Mouse (Mus musculus): ENCODE results near the gene Spata18.

The Spata18 gene

DNA sequence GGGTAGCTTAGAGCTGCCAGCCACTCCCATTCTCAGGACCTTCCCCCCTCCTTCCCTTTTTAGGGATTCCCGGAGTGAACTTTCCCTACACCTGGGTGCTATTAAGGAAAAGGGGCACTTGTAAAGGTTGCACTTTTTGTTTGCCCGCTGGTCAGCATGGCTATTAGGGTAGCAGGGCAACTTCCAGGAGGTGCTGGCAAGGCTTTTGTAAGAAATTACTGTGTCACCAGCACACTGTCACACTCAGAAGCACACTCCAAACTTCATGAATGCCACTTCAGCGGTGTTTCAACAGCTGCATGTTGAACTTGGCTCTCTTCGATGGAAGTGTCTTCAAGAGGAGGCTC lies 649 bp downstream of the Spata18 start:
- DNase-seq (ENCODE audit: low read depth in 1 of 2, low spot score in 2 of 2) = no peak

DNA sequence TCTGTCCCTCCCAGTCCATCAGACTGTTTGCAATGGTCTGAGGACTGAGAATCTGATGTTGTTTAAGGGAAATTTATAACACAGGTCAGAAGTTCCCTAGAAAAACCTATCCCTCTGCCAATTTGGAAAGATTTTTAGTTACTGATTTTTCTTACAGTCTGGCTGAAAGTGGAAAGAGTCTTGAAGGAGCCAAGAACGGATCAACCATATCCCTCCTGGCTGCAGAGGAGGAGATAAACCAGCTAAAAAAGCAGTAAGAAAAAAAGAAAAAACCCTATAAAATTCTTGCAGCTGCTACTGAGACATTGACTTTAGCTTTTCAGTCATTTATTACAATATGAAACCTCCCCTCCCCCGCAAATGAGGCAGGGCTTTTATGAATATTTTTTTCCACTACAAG lies 15.5 kb downstream of the Spata18 start:
- DNase-seq (ENCODE audit: low read depth in 1 of 2, low spot score in 2 of 2) = no peak

DNA sequence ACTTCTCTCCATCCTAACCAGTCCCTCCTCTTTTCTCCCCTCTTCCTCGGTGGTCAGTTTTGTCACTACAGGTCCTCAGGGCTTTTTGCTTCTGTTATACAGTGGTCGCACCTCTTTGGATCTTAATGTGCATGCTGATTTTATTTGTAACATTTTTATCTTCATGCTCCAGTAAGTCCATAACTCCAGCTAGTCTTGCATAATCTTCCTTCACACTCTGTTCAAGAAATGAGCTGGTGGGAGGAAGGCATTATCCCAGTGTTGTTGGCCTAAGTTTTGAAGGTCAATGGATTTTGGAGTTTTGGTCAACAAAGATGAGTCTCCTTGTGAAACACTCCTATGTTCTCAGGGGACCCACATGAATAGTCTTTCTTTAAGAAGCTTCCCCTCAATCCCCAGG lies 16.7 kb downstream of the Spata18 start:
- no peak for DNase-seq (ENCODE audit: low read depth in 1 of 2, low spot score in 2 of 2)

DNA sequence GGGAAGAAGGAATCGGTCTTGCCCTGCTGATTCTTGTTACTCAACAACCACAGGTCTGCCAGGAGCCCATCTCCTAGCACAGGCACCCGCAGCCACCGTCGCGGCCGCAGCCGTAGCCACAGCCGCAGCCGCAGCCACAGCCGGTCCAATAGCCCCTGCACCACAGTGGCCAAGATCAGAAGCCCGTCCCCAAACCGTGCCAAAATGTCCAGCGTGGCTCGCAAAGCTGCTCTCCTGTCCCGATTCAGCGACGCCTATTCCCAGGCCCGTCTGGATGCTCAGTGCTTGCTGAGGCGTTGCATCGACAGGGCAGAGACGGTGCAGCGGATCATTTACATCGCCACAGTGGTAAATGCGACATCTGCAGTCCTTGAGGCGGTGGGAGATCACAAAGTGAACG lies 18.2 kb downstream of the Spata18 start:
- DNase-seq (ENCODE audit: low read depth in 1 of 2, low spot score in 2 of 2) = no peak

DNA sequence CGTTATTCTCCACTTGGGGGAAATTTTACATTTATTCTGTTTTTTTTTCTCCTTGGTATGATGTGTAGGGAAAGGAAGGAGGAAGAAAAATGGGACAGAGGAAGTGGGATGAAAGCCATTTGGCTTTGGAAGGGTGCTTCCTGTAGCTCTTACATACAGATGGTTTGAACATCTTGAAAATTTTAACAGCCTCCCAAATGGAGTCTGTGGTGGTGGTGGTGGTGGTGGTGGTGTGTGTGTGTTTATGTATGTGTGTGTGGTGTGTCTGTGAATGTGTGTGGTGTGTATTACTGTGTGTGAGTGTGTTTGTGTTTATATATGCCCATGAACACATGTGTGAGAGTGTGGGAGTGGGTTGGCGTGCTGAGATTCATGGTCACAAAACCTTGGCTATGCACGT lies 24.4 kb downstream of the Spata18 start:
- DNase-seq (ENCODE audit: low read depth in 1 of 2, low spot score in 2 of 2) = no peak

DNA sequence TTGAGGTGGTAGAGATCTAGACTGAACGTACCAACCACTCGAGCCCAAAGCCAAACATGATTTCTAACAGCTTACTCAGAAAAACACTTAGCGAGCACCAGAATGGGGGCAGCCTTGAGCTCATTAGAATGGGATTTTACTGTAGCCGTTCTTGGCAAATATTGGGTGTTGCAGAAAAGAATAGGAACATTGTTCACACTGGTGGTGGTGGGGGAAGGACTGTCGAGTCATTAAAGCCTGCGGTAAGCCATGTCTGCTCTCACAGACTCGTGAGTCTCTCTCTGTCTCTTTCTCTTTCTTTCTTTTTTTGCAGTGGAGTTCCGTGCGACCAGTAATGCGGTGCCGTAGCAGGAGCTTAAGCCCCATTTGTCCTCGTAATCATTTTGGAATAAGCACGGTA lies 25.4 kb downstream of the Spata18 start:
- DNase-seq (ENCODE audit: low read depth in 1 of 2, low spot score in 2 of 2) = no peak

DNA sequence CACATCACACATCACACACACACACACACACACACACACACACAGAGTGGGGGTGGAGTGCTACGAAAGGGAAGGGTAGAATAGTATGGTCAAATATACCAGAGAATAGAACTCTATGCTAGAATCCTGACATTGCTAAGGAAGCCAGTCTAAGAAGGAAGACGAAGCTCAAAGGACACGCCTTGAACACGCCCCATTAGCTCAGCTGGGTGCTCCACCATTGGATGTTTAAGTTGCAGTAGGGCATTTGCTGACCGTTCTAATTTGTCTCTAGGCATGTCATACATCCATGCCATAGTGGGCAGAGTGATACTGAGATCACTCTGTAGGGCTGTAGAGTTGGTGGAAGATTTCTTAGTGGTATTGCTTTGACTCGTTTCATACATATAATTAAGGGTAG lies 32.0 kb downstream of the Spata18 start:
- DNase-seq (ENCODE audit: low read depth in 1 of 2, low spot score in 2 of 2) = no peak

DNA sequence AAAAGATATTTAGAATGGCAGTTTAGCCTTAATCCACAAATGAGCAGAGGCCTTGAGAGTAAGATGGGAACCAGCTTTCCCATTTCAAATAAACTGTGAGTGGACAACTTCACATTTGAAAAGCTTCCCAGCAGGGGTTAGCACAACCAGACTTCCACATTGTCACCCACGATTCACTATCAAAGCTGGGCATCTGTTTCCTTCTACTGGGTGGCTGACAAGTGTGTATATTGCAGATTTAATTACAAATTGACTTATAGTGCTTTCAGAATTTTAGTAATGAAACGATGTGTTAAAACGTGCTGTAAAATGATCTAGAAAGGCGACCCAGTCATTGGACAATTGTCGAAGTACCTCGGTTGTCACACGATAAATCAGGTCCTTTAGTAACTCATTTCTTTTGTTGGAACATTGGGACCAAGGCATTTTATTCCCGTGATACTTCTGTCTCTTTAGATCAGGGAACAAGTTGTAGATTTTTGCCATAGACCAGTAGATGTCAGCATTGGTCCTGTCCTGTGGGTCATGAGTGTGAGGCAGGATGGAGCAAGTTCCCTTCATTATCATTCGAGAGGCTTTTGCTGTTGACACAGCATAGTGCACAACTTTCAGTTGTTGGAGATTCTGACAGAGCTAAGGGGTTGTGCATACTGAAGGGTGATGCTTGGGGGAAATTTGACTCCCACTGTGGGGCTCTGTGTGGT lies 32.7 kb downstream of the Spata18 start:
- DNase-seq (ENCODE audit: low read depth in 1 of 2, low spot score in 2 of 2) = no peak

DNA sequence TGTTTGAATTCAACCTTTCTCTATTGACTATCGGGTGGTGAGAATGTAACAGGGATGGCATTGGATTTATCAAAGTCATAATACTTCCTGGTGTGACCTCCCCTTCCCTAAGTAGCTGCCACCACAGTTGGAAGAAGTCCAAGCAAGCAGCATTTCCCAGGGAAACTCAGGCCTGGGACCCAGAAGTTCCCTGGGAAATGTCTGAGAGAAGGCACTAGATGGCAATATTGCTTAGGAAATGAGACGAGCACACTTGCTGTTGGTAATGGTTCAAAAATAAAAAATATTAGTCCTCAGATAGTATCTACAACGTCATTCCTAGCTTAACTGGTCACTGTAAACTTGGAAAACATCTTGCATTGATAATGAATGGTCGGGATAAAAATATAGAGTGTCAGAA lies 35.0 kb downstream of the Spata18 start:
- DNase-seq (ENCODE audit: low read depth in 1 of 2, low spot score in 2 of 2) = no peak

DNA sequence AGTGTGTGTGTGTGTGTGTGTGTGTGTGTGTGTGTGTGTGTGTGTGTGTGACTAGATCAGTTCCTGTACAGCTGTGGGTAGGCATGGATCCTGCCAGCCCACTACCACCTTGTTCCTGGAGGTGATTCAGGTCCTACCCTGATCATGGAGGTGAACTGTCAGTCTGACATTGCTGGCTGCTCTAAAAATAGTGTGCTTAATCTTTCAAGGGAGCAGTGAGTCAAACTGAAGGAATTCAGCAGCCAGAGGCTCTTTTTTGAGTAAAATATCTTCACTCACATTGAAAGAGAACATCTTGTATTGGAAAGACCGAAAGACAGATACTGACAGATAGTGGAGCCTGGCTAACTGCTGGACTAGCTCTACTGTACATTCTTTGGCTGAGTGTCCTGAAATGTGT lies 37.4 kb downstream of the Spata18 start:
- DNase-seq (ENCODE audit: low read depth in 1 of 2, low spot score in 2 of 2) = no peak

DNA sequence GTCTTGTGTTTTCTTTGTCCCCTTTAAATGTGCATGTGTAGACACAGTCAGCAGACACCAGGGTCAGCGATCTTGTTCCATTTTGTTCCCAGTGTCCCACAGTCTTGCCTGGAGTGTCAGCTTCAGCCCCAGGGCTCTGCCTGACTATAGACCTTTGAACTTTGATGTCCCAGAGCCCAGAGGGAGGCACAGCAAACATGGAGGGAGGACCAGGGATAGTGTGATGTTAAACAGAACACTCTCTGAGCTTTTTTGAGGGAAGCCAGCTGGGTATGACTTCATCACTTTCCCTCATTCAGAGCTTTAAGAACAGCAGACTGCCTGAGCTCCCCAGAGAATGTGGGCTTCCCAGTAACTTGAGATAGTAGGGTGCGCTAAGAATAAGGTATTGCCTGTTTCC lies 39.0 kb downstream of the Spata18 start:
- DNase-seq (ENCODE audit: low read depth in 1 of 2, low spot score in 2 of 2) = no peak

DNA sequence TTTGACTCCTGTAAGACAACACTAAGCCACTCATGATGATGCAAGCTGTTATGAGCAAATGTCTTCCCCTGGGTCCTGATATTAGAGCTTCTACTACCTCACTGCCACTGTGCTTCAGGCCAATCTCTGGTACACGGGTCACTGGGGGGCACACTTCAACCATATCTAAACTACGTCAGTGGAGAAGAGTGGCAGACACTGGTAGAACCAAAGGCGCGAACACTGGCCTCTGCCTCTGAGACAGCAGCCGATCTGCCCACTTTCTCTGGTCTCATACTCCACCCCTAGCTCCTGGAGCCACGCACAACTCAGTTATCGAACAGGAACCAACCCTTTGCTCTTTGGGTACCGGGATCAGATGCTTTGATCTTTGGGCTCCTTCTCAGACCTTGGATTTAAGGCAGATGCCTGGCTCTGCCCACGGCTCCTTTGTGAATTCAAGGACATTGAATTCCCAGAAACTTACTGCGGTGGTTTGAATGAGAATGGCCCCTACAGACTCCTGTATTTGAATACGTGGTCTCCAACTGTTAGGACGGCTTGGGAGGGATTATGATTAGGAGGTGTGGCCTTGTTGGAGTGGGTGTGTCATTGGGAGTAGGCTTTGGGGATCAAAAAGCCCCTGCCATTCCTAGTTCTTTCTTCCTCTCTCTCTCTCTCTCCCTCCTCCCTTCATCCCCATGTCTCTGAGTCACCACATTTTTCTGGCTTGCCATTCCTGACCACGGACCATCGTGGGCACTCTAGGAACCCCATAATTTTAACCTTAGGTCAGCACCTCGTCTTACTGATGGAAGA lies 40.7 kb downstream of the Spata18 start:
- no peak for DNase-seq (ENCODE audit: low read depth in 1 of 2, low spot score in 2 of 2)

DNA sequence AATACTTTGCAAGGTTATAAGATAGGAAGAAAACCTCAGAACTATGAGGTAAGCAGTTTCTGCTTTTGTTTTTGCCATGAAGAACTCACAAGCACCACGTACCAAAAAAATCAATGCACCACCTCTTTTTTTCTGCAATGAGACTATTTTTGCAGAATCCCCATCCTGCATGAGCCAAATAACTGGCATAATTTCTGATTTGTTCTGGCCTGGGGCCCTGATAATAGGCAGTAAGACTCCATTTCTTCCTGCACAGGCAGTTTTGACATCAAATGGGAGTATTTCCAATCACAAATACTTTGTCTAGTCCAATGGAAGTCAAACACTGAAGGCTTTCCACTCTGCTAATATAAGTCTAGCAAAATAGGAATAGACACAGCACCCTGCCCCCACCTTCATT lies 42.6 kb downstream of the Spata18 start:
- DNase-seq (ENCODE audit: low read depth in 1 of 2, low spot score in 2 of 2) = no peak

DNA sequence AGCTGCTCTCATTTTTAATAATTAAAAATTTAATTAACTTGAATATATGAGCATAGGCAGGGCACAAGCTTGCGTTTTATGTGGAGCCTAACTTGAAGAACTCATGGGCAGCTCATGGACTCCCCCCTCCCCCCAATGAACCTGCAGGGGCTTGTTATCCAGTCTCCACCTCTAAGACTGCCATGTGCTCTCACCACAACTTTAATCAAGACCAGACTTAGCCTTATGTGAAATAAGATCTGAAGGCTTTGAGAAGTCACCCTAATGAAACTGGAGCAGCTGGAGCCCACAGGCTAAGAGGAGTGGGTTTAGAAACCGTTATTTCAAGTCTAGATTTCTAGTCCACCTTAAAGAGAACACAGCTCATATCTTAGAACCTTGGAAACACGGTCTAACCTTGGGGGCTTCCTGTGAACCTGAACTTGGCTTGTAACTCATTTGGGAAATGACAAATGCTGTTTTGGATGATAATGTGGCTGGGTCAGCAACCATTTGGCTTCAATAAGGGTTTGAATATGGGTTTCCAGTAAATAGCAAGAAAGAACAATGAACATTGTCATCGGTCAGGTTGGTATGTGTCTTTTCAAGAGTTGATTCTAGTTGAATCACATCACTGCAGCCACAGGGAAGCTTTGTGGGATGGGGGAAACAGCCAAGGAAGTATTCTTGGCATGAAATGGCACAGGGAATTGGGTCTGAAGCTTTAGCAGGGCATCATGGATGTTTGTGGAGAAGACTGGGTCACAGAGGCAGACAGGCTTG lies 43.3 kb downstream of the Spata18 start:
- DNase-seq (ENCODE audit: low read depth in 1 of 2, low spot score in 2 of 2) = no peak

DNA sequence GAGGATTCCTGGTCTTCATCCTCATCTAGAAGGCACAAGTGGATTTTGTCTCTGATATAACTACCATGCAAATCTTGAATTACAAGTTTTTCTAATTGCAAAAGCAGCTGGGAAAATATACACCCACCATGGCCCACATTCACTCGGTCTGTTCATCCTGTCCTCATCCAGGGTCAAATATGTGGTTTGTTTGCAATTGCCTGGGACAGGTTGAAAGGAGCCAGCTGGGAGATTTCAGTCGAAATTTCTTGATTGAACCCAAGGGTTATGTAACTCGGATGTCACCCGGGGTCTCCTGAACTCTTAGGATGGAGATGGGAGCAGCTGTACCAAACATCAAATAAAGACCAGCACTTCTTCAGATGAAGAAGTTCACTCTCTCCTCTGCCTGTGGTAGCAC lies 46.5 kb downstream of the Spata18 start:
- no peak for DNase-seq (ENCODE audit: low read depth in 1 of 2, low spot score in 2 of 2)

DNA sequence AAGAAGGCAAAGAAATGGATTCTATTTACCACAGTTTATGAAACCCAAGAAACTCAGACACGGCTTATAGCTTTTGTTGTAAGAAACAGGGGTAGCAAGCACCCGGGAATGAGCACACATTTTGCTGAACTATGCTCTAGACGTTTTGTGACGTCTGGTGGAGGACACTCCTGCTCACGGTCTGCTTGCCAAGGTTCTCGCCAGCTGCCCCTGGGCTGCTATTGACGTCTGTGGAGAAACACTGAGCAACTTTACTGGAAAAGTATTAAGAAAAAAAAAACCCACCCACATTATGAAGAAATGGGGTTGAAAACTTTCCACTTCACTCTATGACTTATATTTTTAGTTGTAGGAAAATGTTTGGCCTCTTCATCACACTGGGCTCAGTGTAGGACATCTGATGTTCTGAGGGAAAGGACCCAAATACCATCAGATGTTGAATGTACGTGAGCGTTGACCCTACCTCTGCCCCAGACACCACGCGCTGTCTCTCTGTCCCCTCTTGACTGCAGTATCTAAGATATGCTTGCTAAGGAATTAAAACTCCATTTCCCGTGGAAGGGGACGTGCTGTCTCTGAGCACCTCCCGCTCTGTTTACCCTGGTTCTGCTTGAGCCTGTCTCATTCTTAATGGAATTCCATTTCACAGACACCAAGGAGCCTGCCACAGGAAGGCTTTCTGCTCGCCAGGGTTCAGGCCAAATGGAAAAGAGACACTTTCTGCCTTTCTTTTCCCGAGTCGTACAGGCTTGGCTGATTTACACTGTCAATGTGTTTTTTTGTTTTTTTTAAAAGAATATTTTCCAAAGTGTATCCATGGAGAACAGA lies 50.1 kb downstream of the Spata18 start:
- DNase-seq (ENCODE audit: low read depth in 1 of 2, low spot score in 2 of 2) = no peak

DNA sequence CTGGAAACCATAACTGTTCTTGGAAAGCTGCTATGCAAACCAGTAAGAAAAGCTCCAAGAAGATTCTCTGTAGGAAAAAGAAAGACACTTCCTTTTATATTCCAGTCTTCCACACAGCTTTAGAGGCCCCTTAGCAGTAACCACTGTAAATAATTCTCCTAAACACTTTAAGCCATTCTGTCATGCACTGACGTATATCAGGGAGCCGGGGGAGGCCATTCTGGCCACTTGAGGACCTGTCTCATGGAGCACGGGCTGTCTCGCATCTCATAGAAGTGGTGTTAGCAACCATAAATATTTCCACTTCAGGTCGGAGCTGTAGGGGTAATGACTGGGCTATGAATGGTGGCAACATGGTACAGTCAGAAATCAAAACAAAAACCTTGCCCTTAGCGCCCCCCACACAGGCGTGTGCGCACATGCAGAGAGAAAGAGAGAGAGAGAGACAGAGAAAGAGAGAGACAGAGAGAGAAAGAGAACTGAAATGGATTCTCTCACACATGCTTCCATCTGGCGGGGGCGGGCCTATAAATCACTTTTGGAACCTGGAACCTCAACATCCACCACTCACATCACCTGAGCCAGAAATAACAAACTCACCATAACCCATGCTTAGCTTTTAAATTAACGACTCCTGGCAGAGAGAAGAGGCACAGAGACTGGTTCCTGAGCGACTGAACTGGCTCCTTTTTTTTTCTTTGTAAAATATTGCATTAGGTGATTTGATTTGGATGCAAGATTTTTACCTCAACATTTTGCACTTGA lies 50.9 kb downstream of the Spata18 start:
- DNase-seq (ENCODE audit: low read depth in 1 of 2, low spot score in 2 of 2) = no peak

DNA sequence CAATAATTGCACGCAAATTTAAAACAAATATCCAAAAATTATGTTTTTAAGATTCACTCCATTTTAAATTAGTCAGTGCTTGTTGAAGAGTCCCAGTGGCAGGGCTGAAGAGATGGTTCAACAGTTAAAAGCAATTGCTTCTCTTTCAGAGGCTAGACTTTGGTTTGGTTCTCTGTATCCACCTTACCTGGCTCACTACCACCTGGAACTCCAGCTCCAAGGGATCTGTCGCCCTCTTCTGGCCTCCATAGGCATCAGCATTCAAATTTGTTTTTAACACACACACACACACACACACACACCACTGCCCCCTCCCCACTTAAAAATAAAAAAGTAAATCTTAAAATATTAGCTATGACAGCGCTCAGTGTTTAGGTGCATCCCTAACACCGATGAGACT lies 51.9 kb downstream of the Spata18 start:
- no peak for DNase-seq (ENCODE audit: low read depth in 1 of 2, low spot score in 2 of 2)

DNA sequence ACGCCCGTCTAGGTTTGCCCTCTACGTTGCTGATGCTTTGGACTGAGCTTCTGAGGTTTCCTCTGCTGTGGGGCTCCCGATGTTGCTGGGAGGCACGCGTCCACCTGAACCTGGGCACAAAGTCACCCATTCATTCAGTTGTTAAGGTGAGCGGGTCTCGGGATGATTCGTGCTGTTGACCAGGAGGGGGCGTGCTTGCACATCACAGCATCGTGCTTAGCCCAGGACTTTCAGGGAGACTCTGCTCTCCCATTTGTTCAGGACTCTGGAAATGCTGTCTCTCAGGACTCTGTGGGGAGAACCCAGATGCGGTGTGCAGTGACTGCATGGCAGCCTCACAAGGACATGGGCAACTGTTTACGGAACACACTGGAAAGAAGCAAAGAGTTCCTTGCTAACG lies 53.1 kb downstream of the Spata18 start:
- DNase-seq (ENCODE audit: low read depth in 1 of 2, low spot score in 2 of 2) = no peak

DNA sequence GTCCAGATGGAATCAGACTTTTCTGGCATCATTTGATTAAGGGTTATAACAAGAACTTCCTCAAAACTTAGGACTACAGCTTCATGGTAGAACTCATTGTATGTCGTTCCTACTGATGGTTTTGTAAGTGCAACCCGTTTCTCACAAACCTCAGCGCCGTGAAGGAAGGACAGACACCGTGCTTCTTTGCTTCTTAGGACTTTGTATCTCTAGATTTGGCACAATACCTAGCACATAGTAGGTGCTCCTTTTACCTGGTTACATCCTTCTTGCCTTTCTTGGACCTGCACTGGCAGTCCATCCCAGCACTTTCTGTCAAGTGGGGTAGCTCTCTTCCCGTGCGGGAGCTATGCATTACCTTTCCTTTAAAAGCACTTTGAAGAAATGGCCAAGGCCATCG lies 53.6 kb downstream of the Spata18 start:
- no peak for DNase-seq (ENCODE audit: low read depth in 1 of 2, low spot score in 2 of 2)

DNA sequence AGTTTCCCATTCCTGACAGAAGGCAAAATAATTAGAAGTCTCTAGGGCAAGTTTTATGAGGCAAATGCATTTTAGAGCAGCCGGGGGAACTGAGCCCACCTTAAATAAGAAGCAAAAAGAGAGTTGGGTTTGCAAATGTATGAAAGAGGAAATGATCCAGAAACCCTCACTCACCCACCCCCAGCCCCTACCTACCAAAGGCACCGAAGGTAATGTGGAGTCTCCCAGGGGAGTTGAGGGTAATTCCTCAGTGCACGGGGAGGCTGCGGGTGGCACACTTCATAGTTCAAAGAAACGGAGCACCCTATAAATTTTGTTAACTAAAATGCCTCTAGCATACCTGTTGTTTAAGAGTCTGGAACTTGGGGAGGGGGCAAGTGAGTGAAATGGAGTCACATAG lies 54.1 kb downstream of the Spata18 start:
- no peak for DNase-seq (ENCODE audit: low read depth in 1 of 2, low spot score in 2 of 2)

Measured in monocyte, adult 2 months (primary cell).